Mouse (Mus musculus): ENCODE results near the gene Rab7.
"Not testable (repeated sequence)": the region's sequence is repeated elsewhere in the genome, so short reads cannot be mapped to it uniquely, and the experiment has no call there.

Rab7 gene

DNA sequence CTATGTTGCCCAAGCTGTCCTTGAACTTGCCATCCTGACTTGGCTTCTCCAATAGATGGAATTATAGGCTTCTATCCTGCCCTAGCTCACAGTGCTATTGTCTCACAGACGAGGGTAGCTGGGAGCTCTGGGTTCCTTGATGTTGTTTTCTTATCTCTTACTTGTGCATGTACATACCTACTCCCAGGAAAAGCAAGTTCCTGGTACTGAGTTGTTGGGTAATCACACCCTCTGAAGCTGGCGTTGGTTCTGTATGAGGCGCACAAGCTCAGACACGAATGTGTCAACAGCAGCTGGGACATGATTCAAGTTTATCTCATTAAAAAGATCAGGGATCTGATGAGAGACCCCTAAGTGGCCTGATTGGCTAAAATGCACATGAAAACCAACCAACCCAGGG lies 41.6 kb downstream of the Rab7 start:
- DNase-seq (ENCODE audit: low read depth, low spot score), result no peak

- no peak for DNase-seq (ENCODE audit: low read depth, low spot score)
These were observed 46.7 kb downstream of the Rab7 start for GRCm38 (mm10) chr6:87998358-87998757.

DNA sequence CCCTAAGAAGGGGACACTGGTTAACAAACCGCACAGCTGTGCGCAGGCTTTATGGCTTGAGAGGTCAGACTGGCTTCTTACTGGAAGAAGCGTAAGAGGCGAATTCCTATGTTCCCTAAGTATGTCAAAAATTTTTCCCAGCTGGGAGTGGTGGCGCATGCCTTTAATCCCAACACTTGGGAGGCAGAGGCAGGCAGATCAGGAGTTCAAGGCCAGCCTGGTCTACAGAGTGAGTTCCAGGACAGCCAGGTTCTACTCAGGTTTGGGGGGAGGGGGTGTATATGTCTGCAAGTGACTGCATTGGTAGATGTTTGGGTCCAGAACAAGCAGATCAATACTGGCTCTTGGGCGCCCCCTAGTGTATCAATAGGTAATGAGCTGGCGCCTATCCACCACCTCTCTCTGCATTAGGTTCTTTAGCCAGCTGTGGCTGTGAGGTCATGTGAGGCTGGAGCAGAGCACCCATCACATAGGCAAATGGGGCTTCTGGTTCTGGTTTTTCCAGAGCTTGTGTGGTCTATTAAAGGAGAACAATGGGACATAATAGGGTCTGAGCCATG lies 47.3 kb downstream of the Rab7 start:
- peak; percentile 43 for DNase-seq (ENCODE audit: low read depth, low spot score)

- no peak for DNase-seq (ENCODE audit: low read depth, low spot score)
These were observed 48.5 kb downstream of the Rab7 start for GRCm38 (mm10) chr6:87996606-87997005.

GRCm38 (mm10) chr6:87995519-87995918 lies 49.6 kb downstream of the Rab7 start:
- DNase-seq (ENCODE audit: low read depth, low spot score), result no peak

- peak; percentile 70 for DNase-seq (ENCODE audit: low read depth, low spot score)
These were observed 51.1 kb downstream of the Rab7 start for GRCm38 (mm10) chr6:87993790-87994571.

DNA sequence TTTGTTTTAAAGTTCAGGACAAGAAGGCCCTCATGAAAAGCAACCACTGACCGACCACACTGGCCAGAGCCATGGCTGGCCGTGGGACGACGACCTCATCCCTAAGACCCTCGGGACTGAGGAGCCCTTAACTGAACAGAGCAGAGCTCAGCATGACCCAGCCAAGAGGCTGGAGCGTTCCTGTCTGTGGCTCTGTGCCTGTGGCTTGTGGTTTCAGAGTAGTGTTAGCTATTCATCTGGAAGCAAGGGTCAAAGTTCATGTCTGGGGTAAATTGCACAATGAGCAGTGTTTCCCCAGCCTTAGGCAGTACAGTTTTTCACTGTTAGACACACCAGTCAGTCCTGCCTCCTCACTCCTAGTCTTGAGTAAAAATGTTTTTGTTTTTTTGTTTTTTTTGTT lies 52.3 kb downstream of the Rab7 start:
- DNase-seq (ENCODE audit: low read depth, low spot score), result no peak

GRCm38 (mm10) chr6:87991886-87992285 lies 53.2 kb downstream of the Rab7 start:
- no peak for DNase-seq (ENCODE audit: low read depth, low spot score)

DNA sequence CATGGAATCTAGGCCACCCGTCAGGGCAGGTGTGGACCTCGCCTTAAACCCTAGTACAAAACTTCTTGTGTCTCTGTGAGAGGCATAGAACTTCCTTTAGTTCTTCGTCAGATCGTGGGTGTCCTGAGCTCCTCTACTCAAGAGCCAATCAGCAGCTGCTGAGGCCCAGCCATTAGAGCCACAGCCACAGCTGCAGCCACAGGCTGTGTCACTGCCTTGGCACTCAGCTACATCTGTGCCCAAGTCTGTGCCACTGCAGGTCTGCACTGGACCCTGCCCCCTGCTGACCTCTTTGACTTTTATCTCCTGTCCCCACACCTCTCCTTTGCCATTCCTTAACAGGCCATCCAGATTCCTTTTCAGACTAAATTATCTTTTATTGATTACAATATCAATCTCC lies 53.9 kb downstream of the Rab7 start:
- no peak for DNase-seq (ENCODE audit: low read depth, low spot score)

DNA sequence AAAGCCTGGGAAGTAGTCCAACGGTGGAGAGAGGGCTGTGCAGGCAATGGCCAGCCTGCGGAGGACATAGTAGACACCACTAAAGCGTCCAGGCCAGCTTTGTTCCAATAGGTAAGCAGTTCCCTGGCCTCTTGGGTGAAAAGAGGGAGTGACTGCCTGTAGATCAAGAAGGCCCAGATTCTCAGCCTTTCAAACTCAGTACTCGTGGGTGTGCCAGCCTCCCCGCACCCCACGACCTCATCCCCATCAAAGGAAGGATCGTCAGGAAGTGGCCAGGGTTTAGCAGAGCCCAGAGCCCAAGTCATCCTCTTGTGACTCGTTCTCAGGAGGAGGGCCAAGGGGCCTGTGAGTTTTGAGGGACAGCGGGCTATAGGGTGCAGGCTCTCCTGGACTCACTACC lies 62.6 kb downstream of the Rab7 start:
- DNase-seq (ENCODE audit: low read depth, low spot score), result no peak

GRCm38 (mm10) chr6:87981547-87982256 lies 63.4 kb downstream of the Rab7 start, which contains the start of gene H1fx:
TSS of gene H1fx (minus strand) at chr6:87981637.
- no peak for DNase-seq (ENCODE audit: low read depth, low spot score)

- DNase-seq (ENCODE audit: low read depth, low spot score), result no peak
These were observed 64.0 kb downstream of the Rab7 start for GRCm38 (mm10) chr6:87981030-87981485.

DNA sequence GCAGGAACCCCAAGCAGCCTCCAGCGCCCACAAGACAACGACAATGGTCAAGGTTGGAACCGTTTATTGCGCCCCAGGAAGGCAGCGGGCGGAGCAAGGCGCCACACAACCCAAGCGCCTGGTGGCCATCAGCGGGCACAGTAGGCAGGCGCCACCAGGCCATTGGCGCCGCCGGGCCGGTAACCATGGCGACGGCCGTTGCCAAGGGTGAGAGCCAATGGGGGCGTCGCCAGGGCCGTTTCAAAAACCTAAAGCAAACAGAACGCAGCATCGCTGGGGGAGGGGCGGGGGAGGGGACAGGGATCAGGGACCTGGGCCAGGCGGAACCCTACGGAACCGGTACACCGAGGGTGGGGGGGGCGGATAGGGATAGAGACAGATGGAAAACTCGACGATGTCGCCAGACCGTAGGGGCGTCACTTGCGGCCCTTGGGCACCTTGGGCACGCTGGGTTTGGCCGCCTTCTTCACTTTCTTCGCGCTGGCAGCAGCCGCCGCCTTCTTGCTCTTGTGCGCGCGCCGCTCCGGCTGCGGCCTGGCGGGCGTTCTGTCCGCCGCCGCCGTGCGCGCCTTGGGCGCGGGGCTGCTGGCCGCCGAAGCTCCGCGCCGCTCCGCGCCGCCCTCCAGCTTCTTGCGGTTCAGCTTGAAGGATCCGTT lies 64.6 kb downstream of the Rab7 start:
- DNase-seq (ENCODE audit: low read depth, low spot score), result peak; percentile 70

- no peak for DNase-seq (ENCODE audit: low read depth, low spot score)
These were observed 65.3 kb downstream of the Rab7 start for GRCm38 (mm10) chr6:87979728-87980127.

- DNase-seq (ENCODE audit: low read depth, low spot score), result no peak
These were observed 75.0 kb downstream of the Rab7 start for GRCm38 (mm10) chr6:87970041-87970440.

DNA sequence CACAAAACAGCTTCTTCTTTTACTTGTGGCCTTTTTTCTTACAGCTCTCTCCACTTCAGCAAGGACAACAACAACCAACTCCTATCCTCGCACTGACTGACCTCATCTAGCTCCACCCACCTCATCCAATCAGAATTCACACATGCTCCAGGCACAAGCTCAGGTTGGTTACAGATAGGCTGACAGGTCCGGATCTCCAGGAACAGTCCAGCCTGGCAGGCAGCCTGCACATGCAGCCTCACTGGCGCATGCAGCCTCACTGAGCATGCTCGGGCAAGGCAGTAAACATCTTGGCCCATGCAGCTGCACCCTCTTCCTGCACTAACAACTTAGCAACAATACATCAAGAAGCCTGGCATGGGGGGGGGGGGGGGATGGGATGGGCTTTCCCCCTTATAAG lies 82.6 kb downstream of the Rab7 start:
- DNase-seq (ENCODE audit: low read depth, low spot score), result not testable (repeated sequence)
